Mouse (Mus musculus): ENCODE measurements around the gene Olfr243. TPM values are rescaled to one million over a fixed set of nuclear protein-coding genes. Genes with fewer than 3 reads are reported as not detected.
"Not testable (repeated sequence)": the region's sequence is repeated elsewhere in the genome, so short reads cannot be mapped to it uniquely, and the experiment has no call there.

The Olfr243 gene
- polyA plus RNA-seq, 1 experiment from 2014 or later: not detected

DNA sequence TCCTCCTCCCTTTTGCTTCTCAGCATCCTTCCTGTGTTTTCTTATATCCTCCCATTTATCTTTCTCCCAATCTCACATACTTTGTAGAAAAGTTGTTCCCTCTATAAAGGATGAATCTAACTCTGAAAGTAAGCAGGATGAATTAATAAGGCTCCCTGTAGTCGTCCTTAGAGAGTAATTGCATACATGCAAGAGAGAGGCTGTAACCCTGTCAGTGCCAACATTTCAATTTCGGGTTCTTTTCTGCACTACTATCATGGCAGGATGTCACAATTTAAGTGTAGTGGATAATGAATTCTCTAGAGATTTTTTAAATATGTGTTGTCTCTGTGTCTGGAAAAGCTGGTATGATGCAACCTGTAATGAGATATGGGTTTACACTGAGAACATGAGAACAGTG, 42.8 kb downstream of the Olfr243 start, which contains the start of gene Olfr630:
Gene Olfr630 (minus strand): TSS at position 101 of the 400 bp plus-strand sequence.
- H3K27me3 ChIP-seq (ENCODE audit: control insufficient read depth, insufficient read depth, low read length): no peaks in the 10 kb centered on the region
- DNase-seq (ENCODE audit: low spot score): no peak
- H3K9ac ChIP-seq (replicated peaks; ENCODE audit: low read length): no peak within 1 kb of the TSS
- H3K4me1 ChIP-seq (ENCODE audit: control insufficient read depth, insufficient read depth, low read length): no peaks in the 10 kb centered on the region
- no peaks in the 10 kb centered on the region for H3K9me3 ChIP-seq (replicated peaks; ENCODE audit: control insufficient read depth, low read length)
- no peak within 1 kb of the TSS for H3K4me2 ChIP-seq (ENCODE audit: low read depth, low read length)
- WGBS: 45% methylated on average over 2 of the region's 2 CpGs
- H3K36me3 ChIP-seq (replicated peaks; ENCODE audit: control insufficient read depth, insufficient read depth, low read depth, low read length): no peaks in the 10 kb centered on the region
- no peak within 1 kb of the TSS for H3K27ac ChIP-seq (replicated peaks; ENCODE audit: low read depth, low read length)
- no peak for ATAC-seq (replicated peaks; ENCODE audit: insufficient number of reproducible peaks, low FRiP score, low TSS enrichment, low read depth)
- no peak within 1 kb of the TSS for H3K4me3 ChIP-seq (ENCODE audit: low read depth, low read length)

DNA sequence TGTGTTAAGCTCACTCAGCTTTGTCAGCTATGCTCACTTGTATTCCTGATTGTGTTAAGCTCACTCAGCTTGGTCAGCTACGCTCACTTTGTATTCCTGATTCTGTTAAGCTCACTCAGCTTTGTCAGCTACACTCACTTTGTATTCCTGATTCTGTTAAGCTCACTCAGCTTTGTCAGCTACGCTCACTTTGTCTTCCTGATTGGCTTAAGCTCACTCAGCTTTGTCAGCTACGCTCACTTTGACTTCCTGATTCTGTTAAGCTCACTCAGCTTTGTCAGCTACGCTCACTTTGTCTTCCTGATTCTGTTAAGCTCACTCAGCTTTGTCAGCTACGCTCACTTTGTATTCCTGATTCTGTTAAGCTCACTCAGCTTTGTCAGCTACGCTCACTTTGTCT, 47.7 kb downstream of the Olfr243 start:
- not testable (repeated sequence) for H3K27ac ChIP-seq (replicated peaks; ENCODE audit: low read depth, low read length); H3K27me3 ChIP-seq (ENCODE audit: control insufficient read depth, insufficient read depth, low read length); H3K4me1 ChIP-seq (ENCODE audit: control insufficient read depth, insufficient read depth, low read length); H3K36me3 ChIP-seq (replicated peaks; ENCODE audit: control insufficient read depth, insufficient read depth, low read depth, low read length); H3K9me3 ChIP-seq (replicated peaks; ENCODE audit: control insufficient read depth, low read length); ATAC-seq (replicated peaks; ENCODE audit: insufficient number of reproducible peaks, low FRiP score, low TSS enrichment, low read depth); H3K4me3 ChIP-seq (ENCODE audit: low read depth, low read length); H3K9ac ChIP-seq (replicated peaks; ENCODE audit: low read length); DNase-seq (ENCODE audit: low spot score); H3K4me2 ChIP-seq (ENCODE audit: low read depth, low read length)
- 86% methylated on average over 6 of the region's 6 CpGs for WGBS

- H3K4me2 ChIP-seq (ENCODE audit: low read depth, low read length); H3K9ac ChIP-seq (replicated peaks; ENCODE audit: low read length); H3K27ac ChIP-seq (replicated peaks; ENCODE audit: low read depth, low read length); H3K4me1 ChIP-seq (ENCODE audit: control insufficient read depth, insufficient read depth, low read length); H3K36me3 ChIP-seq (replicated peaks; ENCODE audit: control insufficient read depth, insufficient read depth, low read depth, low read length); ATAC-seq (replicated peaks; ENCODE audit: insufficient number of reproducible peaks, low FRiP score, low TSS enrichment, low read depth); DNase-seq (ENCODE audit: low spot score); H3K9me3 ChIP-seq (replicated peaks; ENCODE audit: control insufficient read depth, low read length); H3K27me3 ChIP-seq (ENCODE audit: control insufficient read depth, insufficient read depth, low read length); H3K4me3 ChIP-seq (ENCODE audit: low read depth, low read length): not testable (repeated sequence)
- WGBS: 87% methylated on average over 5 of the region's 6 CpGs
Observed at GRCm38 (mm10) chr7:103767687-103768086, 53.2 kb downstream of the Olfr243 start.

Other genes with a start within 250 kb of the Olfr243 start
- gene Olfr608, start 244.8 kb upstream of the Olfr243 start, polyA plus RNA-seq (2014; fragmentation: Nextera tagmentation; extraction: Ambion mirVana): not detected in 2 replicates
- not detected in 2 replicates for gene Olfr609, start 216.6 kb upstream of the Olfr243 start, polyA plus RNA-seq (2014; fragmentation: Nextera tagmentation; extraction: Ambion mirVana)
- not detected in 2 replicates for gene Olfr610, start 202.5 kb upstream of the Olfr243 start, polyA plus RNA-seq (2014; fragmentation: Nextera tagmentation; extraction: Ambion mirVana)
- not detected in 2 replicates for gene Olfr611, start 193.8 kb upstream of the Olfr243 start, polyA plus RNA-seq (2014; fragmentation: Nextera tagmentation; extraction: Ambion mirVana)
- gene Olfr612, start 172.0 kb upstream of the Olfr243 start, polyA plus RNA-seq (2014; fragmentation: Nextera tagmentation; extraction: Ambion mirVana): not detected in 2 replicates
- not detected in 2 replicates for gene Olfr613, start 166.6 kb upstream of the Olfr243 start, polyA plus RNA-seq (2014; fragmentation: Nextera tagmentation; extraction: Ambion mirVana)
- gene Olfr615, start 158.6 kb upstream of the Olfr243 start, polyA plus RNA-seq (2014; fragmentation: Nextera tagmentation; extraction: Ambion mirVana): not detected in 2 replicates
- gene Olfr616, start 145.5 kb upstream of the Olfr243 start, polyA plus RNA-seq (2014; fragmentation: Nextera tagmentation; extraction: Ambion mirVana): not detected in 2 replicates
- not detected in 2 replicates for gene Olfr617, start 141.6 kb upstream of the Olfr243 start, polyA plus RNA-seq (2014; fragmentation: Nextera tagmentation; extraction: Ambion mirVana)
- gene Olfr618, start 124.6 kb upstream of the Olfr243 start, polyA plus RNA-seq (2014; fragmentation: Nextera tagmentation; extraction: Ambion mirVana): not detected in 2 replicates
- not detected in 2 replicates for gene Olfr619, start 114.1 kb upstream of the Olfr243 start, polyA plus RNA-seq (2014; fragmentation: Nextera tagmentation; extraction: Ambion mirVana)
- gene Olfr620, start 102.1 kb upstream of the Olfr243 start, polyA plus RNA-seq (2014; fragmentation: Nextera tagmentation; extraction: Ambion mirVana): not detected in 2 replicates
- not detected in 2 replicates for gene Olfr622, start 72.0 kb upstream of the Olfr243 start, polyA plus RNA-seq (2014; fragmentation: Nextera tagmentation; extraction: Ambion mirVana)
- gene Olfr623, start 51.0 kb upstream of the Olfr243 start, polyA plus RNA-seq (2014; fragmentation: Nextera tagmentation; extraction: Ambion mirVana): not detected in 2 replicates
- 0.03 and 0.08 TPM in 2 replicates for gene Olfr624, start 43.5 kb upstream of the Olfr243 start, polyA plus RNA-seq (2014; fragmentation: Nextera tagmentation; extraction: Ambion mirVana)
- not detected in 2 replicates for gene Olfr625-ps1, start 32.0 kb upstream of the Olfr243 start, polyA plus RNA-seq (2014; fragmentation: Nextera tagmentation; extraction: Ambion mirVana)
- not detected in 2 replicates for gene Olfr628, start 15.7 kb downstream of the Olfr243 start, polyA plus RNA-seq (2014; fragmentation: Nextera tagmentation; extraction: Ambion mirVana)
- gene Olfr629, start 30.3 kb downstream of the Olfr243 start, polyA plus RNA-seq (2014; fragmentation: Nextera tagmentation; extraction: Ambion mirVana): not detected in 2 replicates
- not detected in 2 replicates for gene Olfr630, start 42.7 kb downstream of the Olfr243 start, polyA plus RNA-seq (2014; fragmentation: Nextera tagmentation; extraction: Ambion mirVana)
- gene Olfr69, start 56.9 kb downstream of the Olfr243 start, polyA plus RNA-seq (2014; fragmentation: Nextera tagmentation; extraction: Ambion mirVana): not detected in 2 replicates
- not detected in 2 replicates for gene Olfr68, start 65.0 kb downstream of the Olfr243 start, polyA plus RNA-seq (2014; fragmentation: Nextera tagmentation; extraction: Ambion mirVana)
- not detected in 2 replicates for gene Olfr67, start 77.2 kb downstream of the Olfr243 start, polyA plus RNA-seq (2014; fragmentation: Nextera tagmentation; extraction: Ambion mirVana)
- gene Hbb-bt, start 99.3 kb downstream of the Olfr243 start, polyA plus RNA-seq (2014; fragmentation: Nextera tagmentation; extraction: Ambion mirVana): 629 and 683 TPM in 2 replicates
- 224 and 252 TPM in 2 replicates for gene Hbb-bs, start 113.4 kb downstream of the Olfr243 start, polyA plus RNA-seq (2014; fragmentation: Nextera tagmentation; extraction: Ambion mirVana)
- not detected in 2 replicates for gene Hbb-bh2, start 125.8 kb downstream of the Olfr243 start, polyA plus RNA-seq (2014; fragmentation: Nextera tagmentation; extraction: Ambion mirVana)
- 2,335 TPM in 2 replicates for gene Hbb-bh1, start 128.5 kb downstream of the Olfr243 start, polyA plus RNA-seq (2014; fragmentation: Nextera tagmentation; extraction: Ambion mirVana)
- gene Hbb-y, start 138.5 kb downstream of the Olfr243 start, polyA plus RNA-seq (2014; fragmentation: Nextera tagmentation; extraction: Ambion mirVana): 9,508 and 10,275 TPM in 2 replicates
- gene Olfr66, start 171.6 kb downstream of the Olfr243 start, polyA plus RNA-seq (2014; fragmentation: Nextera tagmentation; extraction: Ambion mirVana): not detected in 2 replicates
- gene Olfr64, start 179.8 kb downstream of the Olfr243 start, polyA plus RNA-seq (2014; fragmentation: Nextera tagmentation; extraction: Ambion mirVana): not detected in 2 replicates
- gene Olfr65, start 188.8 kb downstream of the Olfr243 start, polyA plus RNA-seq (2014; fragmentation: Nextera tagmentation; extraction: Ambion mirVana): not detected in 2 replicates
- not detected in 2 replicates for gene Olfr631, start 214.2 kb downstream of the Olfr243 start, polyA plus RNA-seq (2014; fragmentation: Nextera tagmentation; extraction: Ambion mirVana)
- gene Olfr632, start 219.7 kb downstream of the Olfr243 start, polyA plus RNA-seq (2014; fragmentation: Nextera tagmentation; extraction: Ambion mirVana): not detected in 2 replicates
- not detected in 2 replicates for gene Olfr633, start 229.8 kb downstream of the Olfr243 start, polyA plus RNA-seq (2014; fragmentation: Nextera tagmentation; extraction: Ambion mirVana)